Mouse (Mus musculus): ENCODE data around the gene Ccdc126.

DNA sequence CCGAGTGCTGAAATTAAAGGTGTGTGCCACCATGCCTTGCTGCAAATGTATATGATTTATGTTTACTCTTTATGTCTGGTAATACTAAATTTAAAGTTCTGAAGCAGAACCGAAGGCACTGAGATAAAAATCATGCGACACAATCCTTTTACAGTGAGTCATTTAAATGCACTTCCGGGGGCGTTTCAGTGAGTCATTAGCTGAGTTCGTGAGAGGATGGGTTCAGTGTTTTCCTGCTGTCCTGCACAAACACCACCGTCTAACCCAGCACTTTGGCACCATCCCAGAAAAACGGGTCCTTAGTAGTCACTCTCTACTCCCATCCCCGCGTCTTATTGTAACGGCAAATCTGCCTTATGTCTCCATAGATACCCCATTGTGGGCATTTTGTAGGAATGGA, 49.2 kb upstream of the Ccdc126 start:
- no peak for TF ChIP-seq CTCF (conservative IDR thresholded peaks at IDR 0.05; ENCODE audit: low read length)
- TF ChIP-seq NANOG (IDR thresholded peaks at IDR 0.05; ENCODE audit: borderline replicate concordance, low read length), result no peak
- TF ChIP-seq POU5F1 (IDR thresholded peaks at IDR 0.05; ENCODE audit: borderline replicate concordance, low read length), result no peak
